In the genomic region with DNA sequence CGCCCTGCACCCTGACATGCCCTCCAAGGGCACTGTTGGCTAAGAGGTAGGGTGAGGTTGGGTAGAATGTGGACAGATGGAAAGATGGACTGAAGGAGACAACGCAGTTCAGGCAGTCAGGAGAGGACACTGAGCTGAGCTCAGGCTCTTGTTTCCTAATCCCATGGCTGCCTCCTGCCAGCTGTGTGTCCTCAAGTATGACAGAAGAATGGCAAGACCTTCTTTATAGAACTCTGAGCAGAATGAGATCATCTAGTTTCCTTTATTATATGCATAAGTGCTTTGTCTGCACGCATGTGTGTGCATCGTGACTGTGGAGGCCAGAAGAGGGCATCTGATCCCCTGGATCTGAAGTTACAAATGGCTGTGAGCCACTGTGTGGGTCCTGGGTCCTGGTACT, we compare ENCODE assay signal across 20 mouse cellular contexts.
DNase-seq lines count a peak whose midpoint lies in the region; ATAC-seq lines count a peak whose summit lies in the region.
"Had no signal": no experiment of that assay in that cellular context is flagged by ENCODE, and none has a peak within 500 bp of the region (broad histone marks: within the 10 kb centered on the region; RNA-seq: fewer than 3 reads in every experiment).

No protein-coding gene starts in this region.

- H3K9me3 ChIP-seq in liver, embryonic 13.5 days (replicated peaks): no peaks in the 10 kb centered on the region
- H3K9me3 ChIP-seq in liver, embryonic 11.5 days (ENCODE audit: control insufficient read depth, low read length): no peaks in the 10 kb centered on the region
- H3K9me3 ChIP-seq: embryonic facial prominence, embryonic 15.5 days; forebrain, embryonic 10.5 days; hindbrain, embryonic 12.5 days; lung, embryonic 15.5 days had no signal

- no peaks in the 10 kb centered on the region for H3K27me3 ChIP-seq in liver, embryonic 13.5 days
- no peaks in the 10 kb centered on the region for H3K27me3 ChIP-seq in liver, embryonic 11.5 days (replicated peaks; ENCODE audit: control insufficient read depth, insufficient read depth, low read length)
- H3K27me3 ChIP-seq: embryonic facial prominence, embryonic 15.5 days; hindbrain, embryonic 12.5 days; lung, embryonic 15.5 days had no signal

- no peak for ATAC-seq in liver, embryonic 13.5 days (ENCODE audit: low read depth)
- ATAC-seq in liver, embryonic 11.5 days (replicated peaks; ENCODE audit: low FRiP score): no peak
- ATAC-seq: forebrain, postnatal 0 days had no signal

- intact Hi-C loops in left cerebral cortex, postnatal 4 days (cut with DNase I): no loop called here

- no peak overlapping the region for H3K4me3 ChIP-seq in liver, embryonic 13.5 days (replicated peaks)
- no peak overlapping the region for H3K4me3 ChIP-seq in liver, embryonic 11.5 days (ENCODE audit: low read depth, low read length)
- H3K4me3 ChIP-seq: embryonic facial prominence, embryonic 15.5 days; forebrain, embryonic 10.5 days; hindbrain, embryonic 12.5 days; lung, embryonic 15.5 days had no signal

- H3K4me2 ChIP-seq in liver, embryonic 13.5 days: peak overlapping the region; percentile 68
- H3K4me2 ChIP-seq in liver, embryonic 11.5 days: no peak overlapping the region
- H3K4me2 ChIP-seq: embryonic facial prominence, embryonic 15.5 days; hindbrain, embryonic 12.5 days; lung, embryonic 15.5 days had no signal

- H3K27ac ChIP-seq in liver, embryonic 13.5 days: peak overlapping the region; percentile 98
- H3K27ac ChIP-seq in liver, embryonic 11.5 days (ENCODE audit: low read depth, low read length): no peak overlapping the region
- H3K27ac ChIP-seq: embryonic facial prominence, embryonic 15.5 days; forebrain, embryonic 10.5 days; hindbrain, embryonic 12.5 days; lung, embryonic 15.5 days had no signal

- 87% methylated on average over 4 of the region's 4 CpGs for WGBS in liver, embryonic 13.5 days (ENCODE audit: insufficient replicate concordance)
- 92% methylated on average over 4 of the region's 4 CpGs for WGBS in liver, embryonic 11.5 days

- DNase-seq in heart, postnatal 4 days: peak; percentile 60
- DNase-seq in heart, adult 18-20 months: no peak
- DNase-seq in liver, embryonic 13.5 days: no peak
- DNase-seq in liver, embryonic 11.5 days (ENCODE audit: low spot score): no peak
- DNase-seq in urinary bladder, postnatal 14 days (ENCODE audit: low spot score): peak; percentile 34
- DNase-seq in urinary bladder, postnatal 25 days (ENCODE audit: low spot score): no peak
- DNase-seq in left cerebral cortex, postnatal 4 days: no peak
- DNase-seq: adrenal gland, adult 2 months; B cell, adult 2 months; cerebellum, adult 11 months; cerebellum, adult 9-11 months; forebrain, postnatal 0 days; gastrocnemius, postnatal 14 days; heart, adult 11 months; kidney, adult 9 months; midbrain, embryonic 14.5 days had no signal

- H3K36me3 ChIP-seq in liver, embryonic 13.5 days: 0 out of 2 replicates have a peak, but pooled peaks cover 2% of the 10 kb centered on the region
- no peaks in the 10 kb centered on the region for H3K36me3 ChIP-seq in liver, embryonic 11.5 days (ENCODE audit: control insufficient read depth, insufficient read depth, low read length)
- H3K36me3 ChIP-seq: hindbrain, embryonic 12.5 days; lung, embryonic 15.5 days had no signal

- H3K4me1 ChIP-seq in liver, embryonic 13.5 days (replicated peaks): peaks cover 88% of the 10 kb centered on the region
- H3K4me1 ChIP-seq in liver, embryonic 11.5 days (replicated peaks; ENCODE audit: control insufficient read depth, insufficient read depth, low read length): peaks cover 52% of the 10 kb centered on the region

- H3K9ac ChIP-seq in liver, embryonic 13.5 days: peak overlapping the region; percentile 78; the same call in 1 of the 2 replicates
- no peak overlapping the region for H3K9ac ChIP-seq in liver, embryonic 11.5 days (ENCODE audit: low read depth, low read length)
- H3K9ac ChIP-seq: embryonic facial prominence, embryonic 15.5 days; forebrain, postnatal 0 days; hindbrain, embryonic 12.5 days; lung, embryonic 15.5 days had no signal

Comparison
In these comparisons a context has a peak if more than half of its experiments do, and no peak if none do; other contexts are left out.
1. DNase-seq: peak in heart, postnatal 4 days (single experiment) and urinary bladder, postnatal 14 days (single experiment); none in heart, adult 18-20 months (0 of 2), liver, embryonic 13.5 days (single experiment), liver, embryonic 11.5 days (single experiment), urinary bladder, postnatal 25 days (single experiment) and left cerebral cortex, postnatal 4 days (single experiment).